Mouse (Mus musculus) spleen, adult 12 weeks (tissue): Measurements from ENCODE around the gene Lrrc75a.
"Not testable (repeated sequence)": the region's sequence is repeated elsewhere in the genome, so short reads cannot be mapped to it uniquely, and the experiment has no call there.

Source experiments
- DNase-seq: peaks from one replicate; pipeline ENCODE4 v3.0.0; 2022; ENCODE audit warnings: low spot score

Lrrc75a gene

GRCm38 (mm10) chr11:62647661-62648590 lies at the start of gene Lrrc75a:
Gene Lrrc75a, minus strand, starts transcription at chr11:62648523.
- peak; percentile 22 for DNase-seq

- no peak for DNase-seq
Measured at GRCm38 (mm10) chr11:62695126-62695525, 46.8 kb upstream of the Lrrc75a start.

- no peak for DNase-seq
Measured at GRCm38 (mm10) chr11:62693299-62694184, 45.2 kb upstream of the Lrrc75a start.

- DNase-seq = no peak
Measured at GRCm38 (mm10) chr11:62691592-62691991, 43.3 kb upstream of the Lrrc75a start.

GRCm38 (mm10) chr11:62679954-62680353 lies 31.6 kb upstream of the Lrrc75a start:
- DNase-seq = no peak

- no peak for DNase-seq
Measured at GRCm38 (mm10) chr11:62678778-62679354, 30.5 kb upstream of the Lrrc75a start.

- no peak for DNase-seq
Measured at GRCm38 (mm10) chr11:62676290-62676596, 27.9 kb upstream of the Lrrc75a start.

- DNase-seq = no peak
Measured at GRCm38 (mm10) chr11:62675480-62676289, 27.4 kb upstream of the Lrrc75a start.

- no peak for DNase-seq
Measured at GRCm38 (mm10) chr11:62670006-62670405, 21.7 kb upstream of the Lrrc75a start.

- DNase-seq = no peak
Measured at GRCm38 (mm10) chr11:62669471-62669870, 21.1 kb upstream of the Lrrc75a start.

- DNase-seq = no peak
Measured at GRCm38 (mm10) chr11:62668986-62669385, 20.7 kb upstream of the Lrrc75a start.

- DNase-seq = no peak
Measured at GRCm38 (mm10) chr11:62664250-62664649, 15.9 kb upstream of the Lrrc75a start.

GRCm38 (mm10) chr11:62660885-62661284 lies 12.6 kb upstream of the Lrrc75a start:
- no peak for DNase-seq

GRCm38 (mm10) chr11:62652080-62652479 lies 3.8 kb upstream of the Lrrc75a start:
- DNase-seq = no peak

- DNase-seq = no peak
Measured at GRCm38 (mm10) chr11:62651563-62651962, 3.2 kb upstream of the Lrrc75a start.

GRCm38 (mm10) chr11:62649803-62650202 lies 1.5 kb upstream of the Lrrc75a start:
- not testable (repeated sequence) for DNase-seq

- peak; percentile 80 for DNase-seq
Measured at GRCm38 (mm10) chr11:62648591-62649391, 468 bp upstream of the Lrrc75a start, which contains the start of gene Mmgt2. Gene Mmgt2, plus strand, starts transcription at chr11:62648664.

GRCm38 (mm10) chr11:62646958-62647515 lies 1.3 kb downstream of the Lrrc75a start:
- DNase-seq = no peak

GRCm38 (mm10) chr11:62646495-62646843 lies 1.9 kb downstream of the Lrrc75a start:
- DNase-seq = no peak

- DNase-seq = no peak
Measured at GRCm38 (mm10) chr11:62645732-62646494, 2.4 kb downstream of the Lrrc75a start.
